Mouse (Mus musculus) c-Kit-positive CD71-positive TER-119-negative erythroid progenitor cells, embryonic 14.5 days (primary cell): ENCODE results near the gene Gm10577.

Experiments used
- DNase-seq: peaks from one replicate; pipeline ENCODE4 v3.0.0-alpha.2; 2013; ENCODE audit warnings: low read depth

Gm10577 gene

GRCm38 (mm10) chr4:101020596-101020995, at the start of gene Gm10577:
Gene Gm10577 (minus strand): TSS chr4:101020696.
- DNase-seq = no peak

GRCm38 (mm10) chr4:101069154-101069971, 48.9 kb upstream of the Gm10577 start:
- DNase-seq = no peak

- DNase-seq = no peak
Measured at GRCm38 (mm10) chr4:101068786-101069153, 48.3 kb upstream of the Gm10577 start, which contains the start of gene Raver2. Gene Raver2 (plus strand): TSS chr4:101068983.

GRCm38 (mm10) chr4:101066401-101066800, 45.9 kb upstream of the Gm10577 start:
- no peak for DNase-seq

GRCm38 (mm10) chr4:101062146-101062545, 41.6 kb upstream of the Gm10577 start:
- no peak for DNase-seq

DNA sequence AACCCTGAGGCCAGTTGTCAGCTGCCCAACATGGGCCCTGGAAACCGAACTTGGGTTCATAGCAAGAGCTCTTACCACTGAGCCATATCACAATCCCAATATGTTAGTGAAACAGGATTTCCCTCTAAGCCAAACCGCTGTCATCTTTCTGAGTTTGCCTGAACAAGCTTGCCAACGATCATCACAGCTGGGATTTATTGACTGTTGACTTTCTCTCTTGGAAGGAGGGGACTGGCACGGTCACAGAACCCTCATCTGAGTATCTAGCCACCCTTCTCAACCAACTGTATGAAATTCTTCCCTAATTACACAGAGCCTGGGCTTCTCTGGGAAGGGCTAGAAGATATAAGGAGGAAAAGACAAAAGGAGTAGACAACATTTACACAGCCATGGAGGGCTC, 26.1 kb upstream of the Gm10577 start:
- DNase-seq = no peak

GRCm38 (mm10) chr4:101044149-101044548, 23.7 kb upstream of the Gm10577 start:
- DNase-seq = no peak

DNA sequence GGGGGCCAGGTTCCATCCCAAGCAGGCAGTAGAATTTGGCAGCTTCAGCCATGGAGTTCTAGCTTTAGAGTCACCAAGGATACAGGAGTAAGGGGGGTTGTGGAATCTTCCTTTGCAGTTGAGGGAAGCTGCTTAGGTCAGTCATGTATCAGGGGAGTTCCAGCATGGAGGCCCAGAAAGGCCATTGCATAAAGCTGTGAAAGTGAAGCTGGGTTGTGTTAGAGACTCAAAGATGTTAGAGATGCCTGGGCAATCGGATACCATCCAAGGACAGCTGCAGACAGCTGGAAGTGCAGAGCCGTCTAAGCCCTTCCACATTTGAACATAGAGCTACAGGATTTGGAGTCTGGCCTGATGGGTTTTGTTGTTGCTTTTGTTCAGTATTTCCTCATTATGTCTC, 23.2 kb upstream of the Gm10577 start:
- no peak for DNase-seq

DNA sequence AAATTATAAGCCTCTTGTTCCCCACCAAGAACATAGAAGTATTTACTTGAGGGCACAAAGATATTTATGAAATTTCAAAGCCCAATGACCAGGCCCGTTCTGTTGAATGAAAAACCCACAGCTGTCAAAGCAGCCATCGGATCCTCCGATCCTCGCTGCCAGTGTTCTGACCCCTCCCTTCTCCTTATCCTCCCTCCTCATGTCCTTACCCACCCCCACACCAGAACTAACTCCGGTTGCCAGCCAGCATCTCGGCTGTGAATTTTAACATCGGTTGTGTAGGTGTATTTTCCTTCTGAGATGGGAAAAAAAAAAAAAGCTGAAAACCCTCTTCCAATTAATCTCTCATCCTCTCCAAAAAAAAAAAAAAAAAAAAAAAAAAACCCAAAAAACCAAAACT, 16.7 kb upstream of the Gm10577 start:
- DNase-seq = no peak

DNA sequence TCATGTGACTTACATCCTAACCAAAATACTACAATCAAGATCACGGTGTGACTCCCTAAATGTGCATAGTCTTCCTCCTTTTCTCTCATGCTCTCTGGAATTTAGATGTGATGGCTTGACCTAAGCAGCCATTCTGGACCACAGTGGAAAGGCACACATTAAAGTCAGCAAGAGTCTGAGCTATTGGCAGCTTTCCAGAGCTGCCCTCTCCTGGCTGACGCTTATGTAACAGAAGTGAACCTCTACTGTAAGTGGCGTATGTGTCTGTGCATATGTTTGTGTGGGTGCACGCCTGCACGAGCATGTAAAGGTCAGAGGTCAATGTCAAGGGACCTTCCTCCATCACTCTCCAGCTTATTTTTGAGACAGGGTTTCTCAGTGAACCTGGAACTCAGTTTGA, 14.6 kb upstream of the Gm10577 start:
- no peak for DNase-seq

- no peak for DNase-seq
Measured at GRCm38 (mm10) chr4:101033047-101033446, 12.6 kb upstream of the Gm10577 start.

DNA sequence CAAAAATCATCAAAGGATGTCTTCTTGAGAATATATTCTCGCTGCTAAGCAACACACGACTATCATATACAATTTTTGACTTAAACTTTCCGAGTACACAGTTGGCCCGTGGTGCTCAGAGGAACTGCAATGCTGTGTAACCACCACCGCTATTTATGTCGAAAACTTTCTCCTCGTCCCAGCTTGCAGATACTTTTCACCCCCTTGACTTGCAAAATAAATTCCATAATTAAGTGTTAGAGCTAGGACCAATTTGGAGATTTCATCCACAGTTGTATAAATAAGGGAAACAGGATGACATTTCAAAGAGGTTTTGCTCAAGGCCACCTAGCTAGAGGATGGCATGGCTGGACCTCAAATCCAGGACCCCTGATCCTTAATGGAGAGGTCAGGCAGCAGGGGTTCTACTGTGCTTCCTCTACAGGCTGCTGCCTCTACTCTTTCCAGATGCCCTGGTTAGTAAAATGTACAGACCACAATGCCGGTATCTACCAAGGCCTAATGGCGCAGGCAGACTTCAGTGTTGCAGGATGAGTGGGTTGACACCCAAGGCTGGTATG, 7.4 kb upstream of the Gm10577 start:
- DNase-seq = no peak

GRCm38 (mm10) chr4:101026995-101027394, 6.5 kb upstream of the Gm10577 start:
- no peak for DNase-seq

DNA sequence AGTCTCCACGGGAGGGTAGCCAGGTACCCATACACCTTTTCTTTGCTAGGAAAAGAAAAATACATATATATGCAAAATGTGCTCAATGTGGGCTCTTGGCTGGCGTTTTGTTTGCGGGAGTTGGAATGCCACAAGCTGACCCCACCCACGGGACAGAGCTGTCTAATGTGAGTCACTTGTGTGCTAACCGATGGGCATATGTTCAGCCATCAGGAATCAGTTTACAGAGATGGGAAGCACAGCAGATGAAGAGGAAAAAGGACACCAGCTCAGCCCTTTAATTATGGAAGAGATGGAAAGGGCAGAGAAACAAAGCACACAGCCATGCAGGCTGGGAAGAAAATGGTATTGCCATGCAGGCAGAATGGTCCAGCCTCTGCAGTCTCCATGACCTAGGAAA, 6.1 kb upstream of the Gm10577 start:
- DNase-seq = no peak

- no peak for DNase-seq
Measured at GRCm38 (mm10) chr4:101017806-101018205, 2.7 kb downstream of the Gm10577 start.

- DNase-seq = no peak
Measured at GRCm38 (mm10) chr4:101009092-101009491, 11.4 kb downstream of the Gm10577 start.

DNA sequence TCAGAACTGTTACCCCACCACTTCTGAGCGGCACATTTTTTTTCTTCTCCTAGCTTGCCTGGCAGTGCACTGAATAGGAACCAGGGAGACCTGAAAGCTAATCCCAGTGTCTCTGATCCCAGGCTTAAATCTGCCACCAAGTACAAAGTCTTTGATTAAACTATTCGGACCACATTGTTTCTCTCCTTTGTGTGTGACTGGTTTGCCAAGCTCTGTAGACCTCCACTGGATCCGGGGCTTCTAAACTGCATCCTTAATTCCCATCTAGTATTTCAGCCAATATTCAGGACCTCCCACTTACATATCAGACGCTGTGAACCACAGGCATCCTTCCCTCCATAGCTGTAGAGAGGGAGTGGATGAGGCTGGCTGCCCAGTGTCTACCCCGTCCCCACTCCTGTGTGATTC, 12.1 kb downstream of the Gm10577 start:
- DNase-seq = no peak

- no peak for DNase-seq
Measured at GRCm38 (mm10) chr4:101002961-101003360, 17.5 kb downstream of the Gm10577 start.

DNA sequence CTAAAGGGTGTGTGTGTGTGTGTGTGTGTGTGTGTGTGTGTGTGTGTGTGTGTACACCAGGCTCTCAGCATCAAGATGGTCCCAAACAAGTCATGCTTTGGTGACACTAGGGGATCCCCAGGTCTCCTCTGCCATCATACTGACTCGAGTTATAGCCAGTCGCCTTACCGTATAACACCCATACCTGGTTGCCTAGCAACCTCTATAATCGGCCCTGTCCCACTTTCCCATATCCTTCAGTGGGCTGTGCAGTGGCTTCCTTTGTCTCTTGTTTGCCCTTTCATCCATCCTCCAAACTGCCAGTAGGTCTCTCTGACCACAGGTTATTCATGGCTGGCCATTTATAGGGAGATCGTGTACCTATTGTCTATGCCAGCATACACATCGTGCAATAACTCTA, 19.4 kb downstream of the Gm10577 start:
- no peak for DNase-seq

DNA sequence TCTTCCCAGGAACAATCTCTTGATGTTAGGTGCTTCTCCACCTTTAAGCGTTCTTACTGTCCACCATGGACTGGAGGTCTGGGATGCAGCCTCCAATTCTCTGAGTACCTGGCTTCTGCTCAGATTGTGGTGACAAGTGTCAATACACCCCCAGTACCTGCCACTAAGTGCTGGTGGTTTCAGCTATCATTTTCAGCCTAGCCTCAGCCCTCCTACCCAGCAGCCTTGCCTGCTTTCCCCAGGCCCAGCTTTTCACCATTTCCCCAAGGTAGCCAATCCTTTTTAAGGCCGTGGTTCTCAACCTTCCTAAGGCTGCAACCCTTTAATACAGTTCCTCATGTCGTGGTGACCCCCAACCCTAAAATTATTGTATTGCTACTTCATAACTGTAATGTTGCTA, 19.9 kb downstream of the Gm10577 start:
- DNase-seq = no peak

- no peak for DNase-seq
Measured at GRCm38 (mm10) chr4:100998906-100999305, 21.6 kb downstream of the Gm10577 start.

- DNase-seq = no peak
Measured at GRCm38 (mm10) chr4:100998145-100998544, 22.4 kb downstream of the Gm10577 start.

DNA sequence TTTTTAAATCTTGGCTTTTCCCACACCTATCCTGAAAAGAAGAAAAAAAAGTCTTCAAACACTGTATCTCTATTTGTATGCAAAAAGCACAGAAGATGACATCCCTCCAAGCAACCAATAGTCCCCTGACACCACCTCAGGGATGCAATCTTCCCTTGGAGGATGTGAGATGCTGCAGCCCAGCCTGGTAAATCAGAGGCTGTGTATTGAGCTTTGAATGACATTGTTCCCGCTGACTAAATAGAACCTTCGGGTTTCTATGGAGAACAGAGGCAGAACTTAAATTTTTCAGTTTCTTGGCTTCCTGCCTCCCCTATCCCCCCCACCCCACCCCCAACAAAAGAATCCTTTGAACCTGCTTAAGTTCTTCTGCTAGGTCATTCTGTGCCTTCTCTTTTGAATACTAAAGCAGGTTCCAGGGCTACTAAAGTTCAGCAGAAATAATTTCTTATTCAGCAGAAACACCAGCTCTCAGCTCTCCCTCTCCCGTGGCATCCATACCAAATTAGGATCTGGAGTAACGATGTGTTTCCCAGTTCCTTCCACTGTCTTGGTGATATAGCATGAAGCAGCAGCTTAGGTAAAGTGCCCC, 24.3 kb downstream of the Gm10577 start:
- no peak for DNase-seq
